Mouse (Mus musculus) v-Abl transformed pro-B cells (cell line): ENCODE results near the gene Cep295nl.

Experiments
- in situ Hi-C, 2 experiments: fragments of 400-800 bp; cut with MboI; formaldehyde crosslinking; loops; one replicate each; pipeline ENCODE4 v1.15.1; 2025; ENCODE audit not compliant: unreplicated experiment in 2 of 2

The Cep295nl gene

GRCm38 (mm10) chr11:118326991-118327971, 15.0 kb downstream of the Cep295nl start:
- in situ Hi-C loops: loop anchor here in 1 of 2 experiments (25.0 kb wide), 1 partner anchor 1590 kb away; no protein-coding TSS in a partner anchor

GRCm38 (mm10) chr11:118326491-118326890, 15.8 kb downstream of the Cep295nl start:
- in situ Hi-C loops: loop anchor here in 1 of 2 experiments (25.0 kb wide), 1 partner anchor 1589 kb away; no protein-coding TSS in a partner anchor

- in situ Hi-C loops: loop anchor here in 1 of 2 experiments (25.0 kb wide), 1 partner anchor 937 kb away; no protein-coding TSS in a partner anchor
Measured at GRCm38 (mm10) chr11:118324541-118324940, 17.8 kb downstream of the Cep295nl start.

- in situ Hi-C loops: loop anchor here in 1 of 2 experiments (25.0 kb wide), 1 partner anchor 937 kb away; no protein-coding TSS in a partner anchor
Measured at GRCm38 (mm10) chr11:118323974-118324373, 18.3 kb downstream of the Cep295nl start.

DNA sequence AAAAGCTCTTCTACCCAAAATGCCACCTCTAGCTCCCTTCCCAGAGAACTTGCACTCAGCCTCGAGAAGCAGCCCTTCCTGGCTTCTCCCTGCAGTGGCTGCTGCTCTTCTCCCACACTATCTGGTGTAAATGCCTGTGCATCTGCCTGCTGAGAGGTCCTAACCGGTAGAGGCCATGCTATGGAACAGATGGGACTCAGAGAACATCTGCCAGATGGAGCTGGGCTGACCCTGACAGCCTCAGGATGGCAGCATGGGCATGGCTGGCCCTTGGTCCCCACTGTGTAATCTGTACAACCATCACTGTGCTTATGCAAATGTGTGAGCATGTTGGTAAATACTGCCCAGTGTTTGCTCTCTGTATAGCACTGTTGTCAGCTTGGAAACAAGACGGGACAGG, 19.7 kb downstream of the Cep295nl start:
- in situ Hi-C loops: loop anchor here in 1 of 2 experiments (25.0 kb wide), 1 partner anchor 935 kb away; no protein-coding TSS in a partner anchor

- in situ Hi-C loops: loop anchor here in 1 of 2 experiments (25.0 kb wide), 1 partner anchor 935 kb away; no protein-coding TSS in a partner anchor
Measured at GRCm38 (mm10) chr11:118321971-118322370, 20.3 kb downstream of the Cep295nl start.

- in situ Hi-C loops: loop anchor here in 1 of 2 experiments (25.0 kb wide), 1 partner anchor 934 kb away; no protein-coding TSS in a partner anchor
Measured at GRCm38 (mm10) chr11:118321500-118321899, 20.8 kb downstream of the Cep295nl start.

- in situ Hi-C loops: loop anchor here in 1 of 2 experiments (25.0 kb wide), 1 partner anchor 931 kb away; no protein-coding TSS in a partner anchor
Measured at GRCm38 (mm10) chr11:118318678-118319077, 23.6 kb downstream of the Cep295nl start.

DNA sequence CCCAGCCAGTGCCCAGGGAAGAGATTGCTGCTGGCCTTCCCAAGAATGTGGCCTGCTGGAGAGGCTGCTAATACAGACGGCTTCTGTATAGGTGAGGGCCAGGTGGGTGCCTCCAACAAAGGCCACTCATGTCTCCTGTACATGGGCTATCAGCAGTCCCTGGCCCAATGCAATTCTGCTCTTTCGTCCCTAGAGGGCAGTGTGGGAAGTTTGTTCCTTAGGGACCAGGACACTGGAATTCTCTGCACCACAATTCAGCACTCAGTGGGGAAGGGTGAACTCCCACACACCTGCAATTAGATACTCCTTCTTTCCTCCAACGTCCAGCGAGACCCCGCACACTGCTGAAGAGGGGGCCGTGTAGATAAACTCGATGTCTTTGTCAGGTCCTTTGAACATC, 25.2 kb downstream of the Cep295nl start:
- in situ Hi-C loops: loop anchor here in 1 of 2 experiments (25.0 kb wide), 1 partner anchor 930 kb away; no protein-coding TSS in a partner anchor

DNA sequence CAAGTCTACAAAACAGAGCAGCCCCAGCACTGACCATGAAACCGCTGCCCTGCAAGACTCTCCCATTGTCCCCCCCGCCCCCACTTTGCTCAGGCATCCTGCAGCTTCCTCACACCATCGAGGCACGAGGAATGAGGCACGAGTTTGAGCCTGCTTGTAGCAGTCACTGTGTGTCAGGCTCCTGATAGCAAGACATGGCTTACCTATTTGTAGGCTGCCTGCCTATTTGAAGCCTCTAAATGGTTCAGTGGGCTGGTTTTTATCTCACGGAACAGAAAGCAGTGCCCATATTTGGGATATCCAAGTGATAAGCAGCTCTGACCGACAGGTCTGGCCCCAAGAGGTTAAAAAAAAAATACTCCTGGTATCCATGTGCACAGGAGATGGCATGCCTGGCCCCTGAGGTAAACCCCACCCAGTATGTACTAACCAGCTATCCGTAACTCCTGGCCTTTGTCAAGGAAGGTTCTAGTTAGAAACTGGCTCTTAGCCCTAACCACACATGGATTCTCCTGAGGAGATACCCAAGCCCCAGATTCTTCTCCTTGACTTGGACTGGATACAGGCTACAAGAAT, 26.0 kb downstream of the Cep295nl start:
- in situ Hi-C loops: loop anchor here in 1 of 2 experiments (25.0 kb wide), 1 partner anchor 929 kb away; no protein-coding TSS in a partner anchor

- in situ Hi-C loops: loop anchor here in 1 of 2 experiments (25.0 kb wide), 1 partner anchor 925 kb away; no protein-coding TSS in a partner anchor
Measured at GRCm38 (mm10) chr11:118312132-118312723, 30.1 kb downstream of the Cep295nl start.

DNA sequence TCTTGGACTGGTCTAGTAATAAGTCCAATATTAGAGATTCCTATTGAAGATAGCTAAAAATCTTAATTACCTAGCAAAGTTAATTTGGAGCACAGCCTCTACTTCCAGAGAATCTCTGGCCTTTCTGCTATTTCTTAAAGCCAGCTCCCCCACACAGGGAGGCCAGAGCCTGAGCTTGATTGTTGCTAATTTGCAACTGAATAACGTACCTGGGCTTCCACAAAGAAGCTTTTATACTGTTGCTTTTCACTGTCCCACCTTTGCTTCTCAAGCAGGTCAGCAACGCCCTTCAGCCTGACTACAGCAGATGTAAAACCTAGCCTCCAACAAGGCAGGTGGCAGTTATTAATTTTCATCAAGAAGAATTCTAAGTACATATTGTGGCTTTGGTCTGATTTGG, 34.3 kb downstream of the Cep295nl start:
- in situ Hi-C loops: loop anchor here in 1 of 2 experiments (25.0 kb wide), 1 partner anchor 921 kb away; no protein-coding TSS in a partner anchor

- in situ Hi-C loops: loop anchor here in 1 of 2 experiments (25.0 kb wide), 1 partner anchor 917 kb away; no protein-coding TSS in a partner anchor
Measured at GRCm38 (mm10) chr11:118303959-118304358, 38.3 kb downstream of the Cep295nl start.

DNA sequence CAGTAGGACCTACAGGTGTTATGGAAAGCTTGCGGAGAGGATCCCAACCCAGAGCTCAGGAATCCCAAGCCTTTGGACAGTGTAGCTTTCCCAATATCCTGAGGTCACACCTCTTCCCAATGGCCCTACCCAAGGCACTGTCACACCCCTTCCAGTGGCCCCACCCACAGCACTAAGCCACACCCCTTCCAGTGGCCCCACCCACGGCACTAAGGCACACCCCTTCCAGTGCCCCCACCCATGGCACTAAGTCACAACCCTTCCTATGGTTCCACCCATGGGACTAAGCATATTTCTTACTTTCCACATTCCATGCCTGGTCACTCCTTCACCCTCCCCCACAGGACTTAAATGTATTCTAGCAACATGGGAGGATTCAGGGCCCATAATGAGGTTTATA, 43.5 kb downstream of the Cep295nl start:
- in situ Hi-C loops: no loop called here

GRCm38 (mm10) chr11:118297967-118298366, 44.3 kb downstream of the Cep295nl start:
- in situ Hi-C loops: no loop called here

DNA sequence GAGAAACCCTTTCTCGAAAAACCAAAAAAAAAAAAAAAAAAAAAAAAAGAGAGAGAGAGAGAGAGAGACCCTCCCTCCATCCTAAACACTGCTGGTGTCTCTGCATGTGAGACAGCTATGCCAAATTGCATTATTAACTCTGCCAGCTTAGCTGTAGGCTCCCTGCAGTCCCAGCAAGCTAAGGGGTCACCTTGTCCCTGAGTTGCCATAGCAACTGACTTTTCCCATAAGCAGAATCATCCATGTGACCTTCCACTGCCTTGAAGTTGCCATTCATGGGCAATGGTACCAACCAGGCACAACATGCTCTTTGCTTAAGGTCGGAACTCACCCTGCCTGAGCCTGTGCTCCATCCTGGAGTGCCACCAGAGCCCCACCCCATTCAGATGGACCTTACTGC, 47.3 kb downstream of the Cep295nl start:
- in situ Hi-C loops: no loop called here

DNA sequence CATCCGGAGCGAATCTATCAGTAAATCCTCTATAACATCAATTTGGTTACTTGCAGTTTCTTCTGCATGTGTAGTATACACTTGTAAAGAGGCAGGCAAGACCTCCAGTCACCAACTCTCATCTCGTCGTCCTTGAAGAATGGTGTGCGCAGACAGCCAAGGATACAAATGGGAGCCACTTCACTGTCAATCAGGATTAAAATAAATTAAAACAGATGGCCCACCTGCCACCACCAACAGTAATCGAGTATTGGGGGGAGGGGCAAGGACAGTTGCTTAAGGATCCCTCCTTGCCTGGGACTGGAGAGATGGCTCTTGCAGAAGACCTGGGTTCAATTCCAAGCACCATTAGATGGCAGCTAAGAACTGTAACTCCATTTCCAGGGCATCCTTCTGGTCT, 49.6 kb downstream of the Cep295nl start:
- in situ Hi-C loops: no loop called here

DNA sequence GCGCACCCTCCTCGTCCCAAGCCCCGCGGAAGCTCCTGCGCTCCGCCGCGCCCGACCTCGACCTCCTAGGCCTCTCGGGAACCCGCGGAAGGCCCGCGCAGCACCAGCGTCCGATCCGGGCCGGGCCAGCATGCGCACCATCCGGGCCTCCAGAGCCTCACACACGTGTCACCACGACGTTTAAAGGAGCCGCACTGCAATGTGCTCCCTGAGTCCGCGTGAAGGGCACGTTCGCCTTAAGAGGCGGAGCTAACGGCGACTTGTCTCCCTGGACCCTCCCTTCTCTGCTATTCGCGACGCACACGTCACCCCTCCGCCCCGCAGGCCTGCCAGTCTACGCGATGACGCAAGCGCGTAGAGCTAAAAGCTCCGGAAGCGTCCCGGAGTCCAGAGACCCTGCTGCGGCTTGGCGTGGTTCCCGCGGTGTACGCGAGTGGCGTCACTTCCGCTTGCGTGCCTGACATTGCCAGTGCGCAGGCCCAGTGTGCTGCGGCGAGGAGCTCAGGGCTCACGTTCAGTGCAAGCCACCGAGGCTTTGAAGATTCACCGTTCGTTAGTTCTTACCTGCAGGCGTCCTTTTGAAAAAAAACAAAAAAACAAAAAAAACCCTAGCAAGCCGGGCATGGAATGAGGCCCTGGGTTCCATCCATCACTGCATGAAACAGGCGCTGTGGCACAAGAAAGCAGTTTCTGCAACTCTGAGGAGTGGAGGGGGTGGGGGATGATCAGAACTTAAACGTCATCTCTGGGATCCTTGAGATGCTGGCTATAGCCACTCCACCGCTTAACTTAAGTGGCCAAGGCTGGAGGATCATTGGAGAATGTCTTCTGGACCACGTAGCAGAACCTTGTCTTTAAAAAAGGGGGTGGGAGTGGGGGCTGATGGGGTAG, 52.1 kb downstream of the Cep295nl start, which contains the start of gene Usp36:
Gene Usp36 (minus strand): TSS at position 246 of the 891 bp plus-strand sequence.
- in situ Hi-C loops: no loop called here

DNA sequence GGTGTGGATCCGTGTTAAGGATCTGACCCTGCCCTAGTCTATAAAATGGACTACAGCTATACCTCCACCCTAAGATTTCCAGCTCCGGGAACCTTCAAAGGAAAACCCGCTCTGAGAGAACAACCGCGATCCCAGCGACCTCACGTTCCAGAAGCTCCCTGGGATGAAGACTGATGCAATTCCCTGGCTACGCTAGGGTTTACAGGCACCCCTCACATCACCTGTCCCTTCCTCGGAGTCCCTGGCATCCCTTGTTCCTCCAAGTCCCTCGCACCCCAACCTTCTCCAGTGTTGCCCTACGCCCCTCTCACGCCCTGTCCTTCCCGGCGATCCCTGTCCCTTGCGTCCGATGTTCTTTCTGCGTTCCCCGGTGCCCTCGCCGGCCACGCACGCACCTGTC, 52.7 kb downstream of the Cep295nl start:
- in situ Hi-C loops: no loop called here
